Mouse (Mus musculus) cerebellum, postnatal 36 days (tissue): ENCODE data around the gene Egf.

Experiments
- DNase-seq, 2 experiments: peaks; one replicate each; pipeline ENCODE4 v3.0.0; 2021 to 2022; ENCODE audit warnings: mixed read lengths in 2 of 2

The Egf gene

DNA sequence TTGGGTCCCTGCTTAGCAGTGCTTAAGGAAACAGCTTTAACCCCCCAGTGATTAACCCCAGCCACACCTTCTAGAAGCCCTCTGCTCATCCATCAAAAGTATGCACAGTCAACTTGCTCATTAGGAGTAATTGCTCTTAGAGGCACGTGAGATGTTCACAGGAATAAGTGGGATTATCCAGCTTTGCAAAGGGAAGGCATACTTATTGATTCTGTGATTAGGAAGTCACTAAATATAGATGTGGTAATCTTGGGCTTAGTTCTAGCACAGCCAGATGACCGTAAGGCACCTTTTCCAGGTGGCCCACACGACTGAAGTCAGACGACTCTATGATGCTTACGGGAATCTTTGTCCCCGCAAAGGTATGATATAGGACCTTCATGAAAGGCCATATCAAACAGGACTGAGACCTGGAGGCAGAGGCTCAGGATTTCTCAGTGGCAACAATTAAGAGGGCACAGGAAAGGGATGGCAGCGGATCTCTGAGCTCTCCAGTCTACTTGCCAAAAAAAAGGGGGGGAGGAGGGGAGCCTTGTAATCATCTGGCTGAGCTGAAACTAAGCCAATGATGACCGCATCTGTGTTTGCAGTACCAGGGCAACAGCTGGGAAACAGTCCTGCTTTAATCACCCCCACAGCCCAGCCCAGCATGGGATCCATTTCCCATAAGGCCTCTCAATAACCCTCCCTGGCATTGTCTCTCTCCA lies 105.4 kb downstream of the Egf start:
- no peak for DNase-seq

DNA sequence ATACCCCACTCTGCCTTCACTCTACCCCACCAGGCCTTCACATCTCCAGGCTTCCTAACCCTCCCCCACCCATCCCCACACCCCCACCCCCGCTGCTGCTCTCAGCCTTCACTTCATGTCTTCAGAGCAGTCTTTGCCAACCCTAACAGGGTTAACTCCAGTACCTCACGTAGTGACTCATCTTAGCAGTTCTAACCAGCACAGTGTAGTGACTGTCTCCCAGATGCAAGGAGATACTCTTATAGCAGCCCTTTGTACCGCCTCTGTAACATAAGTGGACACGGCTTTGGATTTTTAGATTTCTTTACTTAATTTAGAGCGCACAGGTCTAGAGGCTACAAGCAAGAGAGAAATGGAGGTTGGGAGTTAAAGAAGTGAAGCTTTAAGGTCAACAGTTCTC lies 106.5 kb downstream of the Egf start:
- no peak for DNase-seq

DNA sequence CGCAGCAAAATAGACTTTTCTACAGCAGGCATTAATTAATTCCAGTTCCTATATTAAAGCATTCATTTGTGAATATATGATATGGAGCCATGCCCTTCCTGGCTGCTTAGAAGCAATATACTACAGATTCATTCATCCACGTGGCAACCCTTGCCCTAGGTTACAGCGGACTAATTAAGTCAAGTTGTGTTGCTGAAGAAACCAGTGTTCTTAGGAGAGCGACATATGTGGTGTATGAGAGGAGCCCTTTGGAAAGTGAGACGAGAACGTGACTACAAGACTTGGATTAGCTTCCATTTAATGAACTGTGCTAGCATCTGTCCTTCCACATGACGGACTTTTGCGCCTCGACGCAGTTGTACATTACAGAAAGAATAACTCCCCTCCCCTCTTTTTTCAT lies 107.8 kb downstream of the Egf start:
- DNase-seq: no peak

DNA sequence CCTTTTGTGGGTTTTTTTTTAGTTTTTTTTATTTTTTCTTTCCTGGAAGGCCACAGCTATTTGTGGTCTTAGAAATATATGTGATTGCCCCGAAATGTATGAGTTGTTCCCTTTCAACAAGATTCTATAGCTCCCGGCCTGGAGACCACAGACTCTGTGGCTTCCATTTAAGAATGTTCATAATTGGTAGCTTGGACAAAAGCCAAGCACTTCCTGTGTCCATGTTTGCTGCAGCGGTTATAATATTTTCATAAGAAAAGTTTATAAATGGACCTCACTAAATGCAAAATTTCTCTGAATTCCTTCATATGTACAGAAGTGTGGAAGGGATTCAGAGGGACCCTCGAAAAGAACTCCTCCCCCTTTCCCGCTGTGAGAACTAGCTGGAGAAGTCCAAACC lies 108.3 kb downstream of the Egf start:
- DNase-seq: no peak

DNA sequence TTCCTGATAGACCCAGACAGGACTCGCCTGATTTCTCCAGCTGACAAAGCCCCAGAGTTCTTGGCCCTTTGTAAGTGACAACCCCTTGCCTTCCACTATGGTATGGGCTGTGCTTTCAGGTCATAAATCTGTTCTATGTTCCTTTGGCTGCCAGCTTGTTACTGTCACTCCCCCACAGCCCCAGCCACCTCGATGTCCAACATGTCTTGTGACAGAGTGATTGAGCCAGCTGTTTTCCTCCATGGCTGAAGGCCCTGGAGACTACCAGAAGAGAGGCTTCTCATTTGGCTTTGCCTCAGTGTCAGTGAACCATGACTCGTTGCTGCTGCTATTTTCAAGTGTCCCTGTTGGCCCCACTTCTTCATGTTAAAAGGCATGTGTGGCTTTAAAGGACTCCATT lies 109.7 kb downstream of the Egf start:
- DNase-seq: no peak

DNA sequence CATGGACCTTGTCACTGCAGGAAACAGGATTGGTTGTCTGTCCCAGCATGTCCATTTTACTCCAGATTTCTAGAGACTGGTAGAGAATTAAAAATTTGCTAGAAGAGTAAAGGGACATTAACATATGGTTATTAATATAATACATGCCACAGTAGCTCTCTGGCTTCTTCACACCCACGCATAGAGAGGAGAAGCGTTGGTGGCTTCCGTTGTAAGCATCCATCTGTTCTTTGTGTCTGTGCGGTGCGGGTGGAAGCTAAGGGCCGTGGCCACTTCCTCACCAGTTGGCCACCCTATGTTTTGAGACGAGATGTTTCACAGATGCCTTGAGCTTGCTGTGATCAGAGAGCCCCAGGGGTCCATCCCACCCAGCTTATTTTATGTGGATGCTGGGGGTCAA lies 113.5 kb downstream of the Egf start:
- peak in 1 of 2 experiments; percentile 15 for DNase-seq

DNA sequence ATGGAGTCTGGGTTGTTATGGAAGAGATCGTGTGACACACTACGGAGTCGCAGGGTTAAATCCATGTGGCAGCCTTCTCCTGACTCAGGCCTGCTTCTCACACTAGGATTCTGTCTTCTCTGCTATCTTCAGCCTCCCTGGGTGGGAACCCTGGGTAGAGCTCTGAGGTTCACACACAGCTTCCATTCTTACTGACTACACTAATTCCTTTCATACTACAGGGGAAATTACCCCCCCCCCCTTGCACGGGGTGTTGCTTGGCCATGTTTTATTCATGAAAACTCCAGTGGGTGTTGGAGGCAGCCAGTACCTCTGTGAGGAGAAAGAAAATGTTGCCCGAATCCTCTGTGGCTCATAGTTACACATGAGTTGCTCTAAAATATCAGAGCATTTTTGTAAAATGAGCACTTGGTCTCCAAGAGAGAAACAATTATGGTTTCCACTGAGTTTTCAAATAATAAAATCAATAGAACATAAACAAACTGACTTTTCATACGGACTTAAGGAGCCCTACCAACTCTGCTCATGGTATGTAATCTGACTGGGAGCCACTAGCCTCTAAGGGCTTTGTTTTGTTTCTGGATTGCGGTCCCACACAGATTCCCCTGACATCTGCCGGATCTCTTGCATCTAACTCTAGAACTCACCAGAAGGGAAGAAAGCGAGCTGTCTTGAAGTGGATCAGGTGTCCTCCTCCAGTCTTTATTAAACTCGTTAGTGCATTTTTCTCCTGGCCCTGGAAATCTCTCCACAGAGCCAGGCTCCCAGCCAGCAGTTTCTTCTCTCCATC lies 114.7 kb downstream of the Egf start:
- no peak for DNase-seq

DNA sequence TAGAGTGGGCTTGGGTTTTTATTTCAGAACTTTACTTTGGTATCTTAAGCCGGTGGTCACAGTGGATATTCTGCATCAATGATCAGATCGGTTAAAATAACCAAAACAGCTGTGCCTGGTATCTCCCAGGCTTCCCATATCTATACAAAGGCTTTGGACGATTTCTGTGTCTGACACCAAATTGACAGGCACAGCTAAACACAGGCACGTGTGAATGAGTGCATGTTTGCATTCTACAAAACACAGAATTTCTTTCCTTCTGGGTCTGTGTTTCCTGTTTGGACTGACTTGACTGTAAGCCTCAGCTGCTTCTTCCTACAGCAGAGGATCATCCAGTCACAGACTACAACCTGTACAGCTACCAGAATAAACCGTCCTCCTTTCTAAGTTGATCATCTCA lies 115.4 kb downstream of the Egf start:
- no peak for DNase-seq

DNA sequence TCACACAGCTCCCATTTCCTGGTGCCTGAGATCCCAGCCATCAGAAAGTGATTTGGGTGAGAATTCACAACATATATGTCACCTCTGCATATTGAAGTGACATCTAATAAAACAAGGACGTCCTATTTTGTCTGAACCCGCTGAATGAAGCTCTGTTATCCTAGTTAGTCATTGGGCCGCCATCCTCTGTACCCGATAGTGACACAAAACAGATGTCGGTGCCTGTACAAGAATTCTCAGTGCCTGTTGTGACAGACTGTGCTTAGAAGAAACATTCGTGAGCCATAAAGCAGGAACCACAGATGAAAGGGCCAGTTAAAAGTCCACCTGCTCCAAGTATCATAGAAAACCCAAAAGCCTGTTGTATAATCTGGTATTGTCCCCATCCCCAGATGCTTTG lies 117.7 kb downstream of the Egf start:
- DNase-seq: no peak

DNA sequence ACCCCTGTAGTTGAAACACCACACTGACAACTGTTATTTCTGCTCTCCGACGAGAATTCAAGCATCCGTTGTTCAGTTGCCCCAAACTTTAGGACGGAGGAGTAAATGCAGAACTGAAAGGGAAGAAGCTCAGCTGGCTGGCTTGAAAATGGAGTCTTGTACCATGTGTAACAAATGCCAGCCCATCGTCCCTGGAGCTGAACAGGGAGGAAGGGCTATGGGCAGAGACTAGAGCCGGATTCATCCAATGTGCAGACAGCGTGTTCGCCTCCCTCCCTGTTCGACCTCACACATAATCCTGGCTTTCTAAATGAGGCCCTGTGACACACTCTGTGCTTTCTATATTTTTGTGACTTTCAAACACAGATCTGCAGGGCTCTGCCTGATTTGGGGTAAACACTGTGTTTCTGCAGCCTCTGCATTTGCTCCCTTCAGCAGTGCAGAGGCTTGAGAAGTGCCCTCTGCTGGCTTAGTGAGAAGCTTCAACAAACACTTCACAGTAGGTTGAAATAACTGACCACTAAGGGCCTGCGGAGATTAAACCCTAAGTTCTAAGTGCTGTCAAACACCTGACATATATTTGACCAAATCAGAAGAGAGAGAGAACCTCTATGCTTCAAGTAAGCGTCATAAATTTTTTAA lies 120.7 kb downstream of the Egf start:
- DNase-seq: peak; percentile 20 to 42

DNA sequence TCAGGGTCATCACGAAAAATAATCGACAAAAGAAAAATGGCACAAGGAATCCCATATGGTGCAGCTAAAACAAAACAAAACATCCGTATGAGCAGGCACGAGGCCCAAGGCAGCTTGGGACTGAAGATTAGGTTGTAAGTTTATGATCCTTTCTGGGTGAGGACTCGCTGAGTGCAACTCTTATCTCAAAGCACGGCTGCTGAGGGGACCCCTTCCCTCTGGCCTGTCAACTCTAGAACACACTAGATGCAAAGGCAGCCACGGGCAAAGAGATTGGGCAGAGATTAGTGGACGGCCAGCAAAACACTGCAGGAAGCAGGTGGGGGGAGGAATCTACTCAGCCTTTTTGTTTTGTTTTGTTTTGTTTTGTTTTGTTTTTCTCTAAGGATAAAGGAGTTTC lies 121.6 kb downstream of the Egf start:
- no peak for DNase-seq

DNA sequence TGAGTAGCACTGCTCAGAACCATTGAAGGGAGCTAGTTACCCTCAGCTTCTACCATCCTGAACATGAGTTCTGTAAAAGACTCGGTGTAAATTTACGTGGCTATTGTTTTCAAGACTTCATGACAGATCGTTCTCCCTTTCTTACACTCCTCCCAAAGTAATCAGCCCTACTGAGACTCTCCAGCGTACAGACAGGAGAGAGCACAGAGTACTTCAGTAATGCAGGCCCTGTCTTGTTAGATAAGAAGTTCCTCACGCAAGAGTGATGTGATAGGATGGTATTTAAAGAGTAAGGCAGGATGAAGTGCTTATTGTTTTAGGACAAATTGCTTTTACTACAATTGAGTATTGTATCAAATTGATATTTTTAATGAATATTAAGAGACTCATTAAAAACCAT lies 123.3 kb downstream of the Egf start:
- no peak for DNase-seq

DNA sequence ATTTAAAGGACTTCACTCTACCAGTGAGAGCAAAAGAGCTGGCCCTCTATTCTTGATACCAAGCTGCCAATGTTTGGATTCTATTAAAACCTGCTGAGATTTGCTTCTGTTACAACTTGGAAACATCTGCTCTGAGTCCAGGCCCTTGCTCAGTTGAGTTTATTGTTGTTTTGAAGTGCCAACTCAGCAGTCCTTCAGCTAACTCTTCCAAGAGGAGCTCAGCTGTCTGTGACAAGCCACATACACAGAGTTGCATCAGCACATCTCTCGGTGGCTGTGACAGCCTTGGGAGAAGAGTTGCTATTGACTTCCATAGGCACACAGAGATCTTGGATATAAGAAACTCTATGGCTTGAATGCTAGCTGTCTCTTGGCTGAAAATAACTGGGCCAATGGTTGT lies 124.1 kb downstream of the Egf start:
- DNase-seq: no peak
